Mouse (Mus musculus) lung, postnatal 10 days (tissue): Measurements from ENCODE around the gene Prtg.

Experiments used
- DNase-seq: peaks from one replicate; pipeline ENCODE4 v3.0.0; 2021

Prtg gene

GRCm38 (mm10) chr9:72806731-72807419, at the start of gene Prtg:
Prtg (plus strand) TSS chr9:72806874.
- DNase-seq, result peak; percentile 29

DNA sequence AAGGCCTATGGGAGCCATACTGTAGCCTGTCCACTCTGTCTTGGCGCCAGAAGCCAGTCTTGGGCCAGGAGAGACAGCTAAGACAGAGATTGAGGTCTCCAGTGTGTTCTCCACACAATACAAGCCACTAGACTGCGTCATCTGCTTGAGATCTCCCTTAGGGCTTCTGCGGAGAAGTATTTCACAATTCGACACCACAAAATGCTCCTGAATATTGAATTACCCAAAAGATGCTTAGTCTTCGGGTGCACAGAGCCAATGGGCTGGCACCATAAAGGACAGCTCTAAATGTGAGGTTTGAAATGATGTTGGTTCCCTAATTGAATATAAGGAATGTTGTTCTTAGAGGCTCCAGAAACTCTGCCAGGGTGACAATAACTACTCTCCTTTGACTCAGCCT, 49.5 kb upstream of the Prtg start:
- no peak for DNase-seq

GRCm38 (mm10) chr9:72758705-72759131, 48.0 kb upstream of the Prtg start:
- no peak for DNase-seq

DNA sequence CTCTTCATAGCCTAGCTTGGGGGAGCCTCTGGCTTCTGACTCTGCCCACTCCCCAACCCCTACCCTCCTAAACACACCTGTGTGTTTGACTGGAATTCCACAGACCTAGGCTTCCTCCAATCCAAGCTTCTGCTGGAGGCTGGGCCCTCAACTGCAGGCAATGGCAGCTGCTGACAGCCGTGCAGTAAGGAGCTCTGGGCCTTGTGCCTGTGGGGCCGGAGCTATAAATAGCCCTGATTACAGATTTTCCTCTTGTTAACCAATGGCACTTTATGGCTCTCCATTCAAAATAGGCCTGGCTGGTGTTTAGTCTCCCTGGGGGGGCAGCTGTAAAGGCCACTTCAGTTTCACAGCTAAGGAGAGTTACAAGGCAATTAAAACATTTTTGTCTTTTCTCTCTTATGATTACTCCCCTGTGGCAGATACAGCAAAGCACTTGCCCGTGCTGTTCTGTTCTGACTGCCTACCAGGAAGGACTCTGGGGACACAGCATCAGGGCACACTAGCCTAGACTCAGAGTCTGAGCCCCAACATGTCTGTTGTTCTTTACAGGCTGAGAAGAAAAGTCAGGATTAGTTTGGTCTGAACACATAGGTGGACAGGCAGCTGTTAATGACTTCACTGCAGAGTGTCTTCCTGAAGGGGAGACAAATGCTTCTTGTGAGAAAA, 43.5 kb upstream of the Prtg start:
- peak; percentile 65 for DNase-seq

GRCm38 (mm10) chr9:72766789-72767349, 39.8 kb upstream of the Prtg start:
- DNase-seq, result peak; percentile 93

DNA sequence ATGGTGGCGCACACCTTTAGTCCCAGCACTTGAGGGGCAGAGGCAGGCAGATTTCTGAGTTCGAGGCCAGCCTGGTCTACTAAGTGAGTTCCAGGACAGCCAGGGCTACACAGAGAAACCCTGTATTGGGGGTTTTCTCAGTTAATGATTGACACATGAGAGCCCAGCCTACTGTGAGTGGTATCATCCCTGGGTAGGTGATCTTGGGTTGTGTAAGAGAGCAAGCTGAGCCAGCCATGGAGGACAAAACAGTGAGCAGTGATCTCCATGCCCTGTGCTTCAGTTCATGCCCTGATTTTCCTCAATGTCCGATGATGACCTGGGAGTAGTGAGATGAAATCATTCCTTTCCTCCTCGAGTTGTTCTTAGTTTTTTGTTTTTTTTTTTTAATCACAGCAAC, 31.7 kb upstream of the Prtg start:
- DNase-seq, result no peak

GRCm38 (mm10) chr9:72779004-72779403, 27.7 kb upstream of the Prtg start:
- DNase-seq, result no peak

DNA sequence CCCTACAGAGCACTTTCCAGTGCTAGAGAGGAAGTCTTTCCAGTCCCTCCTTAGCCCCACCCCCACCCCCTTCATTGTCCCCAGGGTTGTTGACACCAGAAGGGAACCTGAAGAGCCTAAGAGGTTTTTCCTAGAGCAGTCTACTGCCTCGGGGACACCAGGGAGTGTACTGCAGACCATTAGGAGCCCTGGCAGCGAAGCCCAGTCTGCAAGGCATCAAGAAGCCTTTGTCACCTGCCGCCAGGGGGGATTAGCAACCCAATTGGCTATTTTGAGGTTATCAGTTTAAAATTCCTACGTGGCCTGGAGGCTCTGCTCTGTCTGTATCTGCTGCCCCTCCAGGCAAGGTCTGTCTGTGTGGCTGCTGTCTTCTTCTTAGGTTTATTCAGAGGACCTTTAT, 26.9 kb upstream of the Prtg start:
- no peak for DNase-seq

DNA sequence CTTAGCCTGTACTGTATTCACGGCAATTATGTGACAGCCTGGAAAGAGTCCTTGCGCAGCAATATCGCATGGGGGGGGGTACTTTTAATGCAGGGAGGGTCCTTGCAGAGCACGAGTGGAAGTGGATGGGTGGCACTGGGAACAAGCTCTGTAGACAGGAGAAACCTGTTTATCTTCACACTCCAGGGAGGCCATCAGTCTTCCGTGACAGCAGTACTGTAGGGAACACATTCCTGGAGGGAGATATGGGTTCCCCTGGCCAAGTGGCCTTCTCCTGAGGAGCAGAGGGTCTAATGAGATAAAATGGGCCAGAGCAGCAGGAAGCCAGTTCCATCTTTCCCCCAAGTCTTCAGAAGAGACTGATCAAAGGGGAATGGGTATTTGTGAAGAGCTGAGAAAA, 26.0 kb upstream of the Prtg start:
- no peak for DNase-seq

GRCm38 (mm10) chr9:72781466-72781865, 25.2 kb upstream of the Prtg start:
- DNase-seq, result no peak

DNA sequence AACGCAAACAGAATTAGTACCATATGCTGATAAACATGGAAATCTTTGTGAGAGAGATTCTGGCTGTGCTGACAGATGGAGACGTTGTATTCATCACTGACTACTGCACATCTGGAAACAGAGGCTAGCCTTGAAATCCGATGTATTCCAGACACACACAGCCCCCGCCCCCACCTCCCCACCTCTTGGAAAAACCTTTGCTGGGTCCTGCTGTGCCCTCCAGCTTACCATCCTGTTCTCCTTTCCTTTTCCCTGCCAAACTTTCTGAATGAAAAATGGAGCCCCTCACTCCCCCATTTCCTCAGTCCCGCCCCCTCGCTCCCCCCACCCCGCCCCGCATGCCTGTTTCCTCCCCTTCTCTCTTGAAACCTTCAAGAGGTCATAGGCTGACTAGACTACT, 24.6 kb upstream of the Prtg start:
- no peak for DNase-seq

DNA sequence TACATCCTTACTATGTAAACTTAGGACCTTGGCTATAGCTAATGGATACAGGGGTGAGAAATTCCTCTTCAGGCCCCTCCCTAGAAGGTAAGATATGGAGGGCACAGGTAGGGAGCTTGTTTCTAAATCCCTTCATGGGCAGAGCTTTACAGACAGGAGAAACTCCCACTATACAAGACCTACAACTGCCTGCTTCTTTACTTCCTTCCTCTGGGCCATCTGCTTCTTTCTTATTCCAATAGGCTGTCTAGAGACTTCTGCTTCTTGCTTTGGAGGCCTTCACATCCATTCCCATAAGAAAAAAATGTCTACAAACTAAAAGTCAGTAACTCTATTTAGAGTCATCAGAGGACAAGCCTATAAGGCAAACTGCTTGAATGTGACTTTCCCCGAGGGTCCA, 18.9 kb upstream of the Prtg start:
- no peak for DNase-seq

GRCm38 (mm10) chr9:72790530-72791212, 16.0 kb upstream of the Prtg start:
- DNase-seq, result no peak

DNA sequence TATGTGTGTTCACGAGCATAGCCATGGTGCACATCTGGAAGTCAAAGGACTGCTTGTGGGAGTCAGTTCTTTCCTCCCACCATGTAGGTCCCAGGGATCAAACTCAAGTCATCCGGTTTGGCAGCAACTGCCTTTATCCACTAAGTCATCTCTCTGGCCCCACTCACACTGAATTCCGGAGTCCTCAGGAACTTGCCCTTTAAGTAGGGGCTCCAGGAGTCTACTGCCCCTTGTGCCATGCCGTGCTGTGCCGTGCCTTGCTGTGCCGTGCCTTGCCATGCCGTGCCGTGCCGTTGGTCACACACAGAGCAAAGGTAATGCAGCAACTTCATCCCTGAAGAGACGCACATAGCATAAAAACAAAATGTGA, 15.5 kb upstream of the Prtg start:
- no peak for DNase-seq

DNA sequence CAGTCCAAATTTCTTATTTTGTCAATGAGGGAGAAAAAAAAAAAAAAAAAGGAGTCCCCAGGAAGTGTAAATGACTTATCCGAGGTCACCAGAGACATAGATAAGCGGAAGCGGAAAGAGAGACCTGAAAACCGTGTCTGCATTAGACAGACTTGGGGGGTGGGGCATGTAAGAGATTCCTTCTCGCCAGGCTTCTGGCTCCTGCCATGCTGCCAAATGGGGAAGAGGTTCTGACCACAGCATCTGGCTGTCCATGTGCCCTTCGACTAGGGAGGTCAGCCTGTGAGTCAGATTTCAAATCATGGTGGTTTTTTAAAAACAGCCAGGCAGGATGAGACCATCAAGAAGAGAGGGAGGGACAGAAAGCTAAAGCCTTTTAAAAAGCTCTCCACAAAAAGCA, 15.0 kb upstream of the Prtg start:
- DNase-seq, result peak; percentile 18

DNA sequence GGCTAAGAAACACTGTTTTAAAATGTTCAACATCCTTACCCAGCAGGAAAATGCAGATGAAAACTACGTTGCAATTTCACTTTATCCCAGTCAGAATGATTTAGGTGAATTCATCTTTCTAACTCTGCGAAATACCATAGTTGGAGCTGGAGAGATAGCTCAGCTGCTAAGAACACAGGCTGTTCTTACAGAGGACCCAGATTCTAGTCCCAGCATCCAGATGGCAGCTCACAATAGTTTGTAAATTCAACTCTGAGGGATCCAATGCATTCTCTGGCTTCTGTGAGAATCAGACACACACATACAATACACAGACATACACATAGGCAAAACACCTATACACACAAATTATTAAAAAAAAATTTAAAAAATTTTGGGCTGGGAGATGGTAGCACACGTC, 11.4 kb upstream of the Prtg start:
- DNase-seq, result no peak

GRCm38 (mm10) chr9:72797136-72797621, 9.5 kb upstream of the Prtg start:
- DNase-seq, result peak; percentile 62

DNA sequence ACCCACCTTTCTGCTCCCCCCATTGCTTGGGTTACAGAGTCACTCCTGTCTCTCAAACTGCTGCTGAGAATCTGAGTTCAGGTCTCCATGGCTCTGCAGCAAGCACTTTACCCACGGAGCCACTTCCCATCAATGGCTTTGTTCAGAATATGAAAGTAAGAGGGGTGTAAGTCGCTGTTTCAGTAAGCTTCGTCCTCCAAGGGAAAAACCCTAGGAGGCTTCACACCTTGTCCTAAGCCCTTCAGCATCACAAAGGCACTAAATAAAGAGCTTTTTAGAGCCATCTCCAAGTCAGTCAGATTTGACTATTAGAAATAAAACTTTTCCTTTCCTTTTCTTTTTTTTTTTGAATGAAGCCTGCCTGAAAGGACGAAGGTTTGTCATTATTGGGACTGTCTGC, 3.4 kb upstream of the Prtg start:
- no peak for DNase-seq

- DNase-seq, result no peak
These were observed 528 bp upstream of the Prtg start for GRCm38 (mm10) chr9:72806146-72806545.

DNA sequence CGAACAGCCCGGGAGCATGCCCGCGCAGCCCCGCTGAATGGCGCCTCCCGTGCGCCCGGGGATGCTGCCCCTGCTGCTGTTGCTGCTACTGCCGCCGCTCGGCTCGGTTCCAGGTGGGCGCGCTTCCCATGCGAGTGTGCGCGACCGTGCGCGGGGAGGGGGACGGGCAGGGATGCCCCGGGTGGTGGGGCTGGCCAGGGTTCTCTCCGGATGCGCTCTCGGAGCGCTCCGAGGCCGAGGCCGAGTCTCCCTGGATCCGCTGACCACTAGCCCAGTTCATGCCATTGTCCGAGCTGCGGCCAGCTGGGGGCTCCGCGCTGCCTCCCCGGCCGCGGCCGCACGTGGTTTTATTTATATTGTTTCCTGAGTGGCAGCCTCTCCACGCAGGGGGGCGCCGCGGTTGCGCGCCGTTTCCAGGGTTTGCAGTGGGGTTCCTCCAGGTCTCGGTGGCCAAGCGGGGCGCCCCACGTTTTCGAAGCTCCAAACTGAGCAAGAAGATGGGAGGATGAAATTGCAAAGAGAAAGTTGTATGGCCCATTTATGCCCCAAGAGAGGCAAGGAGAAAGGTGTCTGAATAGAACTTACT, 839 bp downstream of the Prtg start:
- DNase-seq, result peak; percentile 63

- DNase-seq, result no peak
These were observed 1.5 kb downstream of the Prtg start for GRCm38 (mm10) chr9:72808176-72808575.

GRCm38 (mm10) chr9:72808586-72808985, 1.9 kb downstream of the Prtg start:
- no peak for DNase-seq

DNA sequence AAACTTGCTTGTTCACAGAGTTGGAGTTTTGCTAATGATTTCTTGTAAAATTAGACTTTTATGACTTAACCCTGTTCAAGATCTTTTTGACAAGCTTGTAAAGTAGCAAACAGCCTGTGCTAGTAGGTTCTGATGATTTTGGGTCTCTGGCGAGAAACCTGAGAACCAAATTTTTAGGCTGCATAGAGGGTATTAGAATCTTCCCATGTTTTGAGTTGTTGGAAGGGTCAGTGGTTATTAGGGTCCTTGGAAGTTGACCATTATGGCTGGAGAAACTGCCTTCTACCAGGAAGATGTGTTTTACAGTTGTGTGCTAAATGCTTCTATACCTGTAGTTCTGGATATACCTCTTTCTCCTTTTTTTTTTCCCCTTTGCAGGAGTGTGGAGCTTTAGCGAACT, 2.4 kb downstream of the Prtg start:
- DNase-seq, result no peak
